Mouse (Mus musculus) cerebellum, adult 11-12 months (tissue): ENCODE measurements around the gene Scd2.
"Not testable (repeated sequence)": the region's sequence is repeated elsewhere in the genome, so short reads cannot be mapped to it uniquely, and the experiment has no call there.

Experiments
- DNase-seq: peaks from one replicate; pipeline ENCODE4 v3.0.0; 2022

Scd2 gene

DNA sequence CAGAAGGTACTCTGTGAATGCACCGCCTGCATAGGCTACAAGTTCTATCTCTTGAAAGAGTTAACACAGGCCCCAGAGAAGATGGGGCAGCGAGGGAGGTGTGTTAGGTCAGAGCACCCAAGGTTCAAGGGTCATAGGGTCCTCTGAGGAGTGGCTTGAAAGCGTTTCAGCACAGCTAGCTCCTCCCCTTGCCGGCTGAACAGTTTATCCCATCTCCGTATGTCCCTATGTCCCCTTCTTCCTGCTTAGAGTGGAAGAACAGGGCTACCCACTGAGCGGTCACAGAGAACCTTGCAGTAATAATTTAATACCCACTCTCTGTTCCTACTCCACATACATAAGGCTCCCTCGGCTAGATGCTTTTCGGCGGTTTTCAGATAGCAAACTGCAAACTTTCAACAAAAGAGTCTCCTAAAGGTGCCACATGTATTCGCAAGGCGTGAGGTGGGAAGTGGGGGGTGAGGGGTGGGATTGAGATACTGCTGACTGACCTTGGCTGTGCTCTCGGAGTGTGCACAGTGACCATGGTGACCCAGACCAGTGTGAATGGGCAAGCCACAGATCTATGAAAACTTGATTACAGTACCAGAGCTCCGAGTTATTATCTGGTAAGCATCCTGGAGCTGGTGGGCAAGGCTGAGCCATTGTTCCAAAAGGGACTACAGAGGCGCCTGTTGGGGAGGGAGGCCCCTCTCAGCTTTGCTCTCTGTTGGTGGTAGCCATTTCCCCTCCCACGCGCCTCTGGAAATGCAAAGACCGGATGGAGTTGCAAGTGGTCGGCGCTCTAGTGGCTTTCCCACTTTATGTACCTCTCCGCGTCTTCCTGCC, at the start of gene Scd2:
Scd2 (plus strand) TSS at position 734 of the 828 bp plus-strand sequence.
- DNase-seq: no peak

DNA sequence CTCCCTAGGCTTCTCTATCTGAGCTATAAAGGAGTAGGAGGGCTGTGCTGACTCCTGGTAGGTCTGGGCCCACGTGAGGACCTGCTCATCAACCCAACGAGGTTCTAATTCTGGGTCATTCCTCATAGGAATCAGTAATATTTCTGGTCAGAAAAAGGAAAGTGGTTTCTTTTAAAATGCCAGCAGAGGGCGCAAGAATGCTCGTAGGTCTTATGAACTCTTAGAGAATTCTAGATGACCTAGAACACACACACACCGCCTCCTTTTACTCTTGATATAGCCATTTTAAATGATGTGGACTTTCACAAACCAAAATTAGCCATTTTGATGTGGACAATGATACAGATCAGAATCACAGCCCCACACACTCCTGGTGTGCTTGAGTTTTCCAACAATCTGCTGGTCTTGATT, 47.7 kb upstream of the Scd2 start:
- DNase-seq: no peak

- DNase-seq: peak; percentile 40
Measured at GRCm38 (mm10) chr19:44246341-44246911, 47.0 kb upstream of the Scd2 start.

DNA sequence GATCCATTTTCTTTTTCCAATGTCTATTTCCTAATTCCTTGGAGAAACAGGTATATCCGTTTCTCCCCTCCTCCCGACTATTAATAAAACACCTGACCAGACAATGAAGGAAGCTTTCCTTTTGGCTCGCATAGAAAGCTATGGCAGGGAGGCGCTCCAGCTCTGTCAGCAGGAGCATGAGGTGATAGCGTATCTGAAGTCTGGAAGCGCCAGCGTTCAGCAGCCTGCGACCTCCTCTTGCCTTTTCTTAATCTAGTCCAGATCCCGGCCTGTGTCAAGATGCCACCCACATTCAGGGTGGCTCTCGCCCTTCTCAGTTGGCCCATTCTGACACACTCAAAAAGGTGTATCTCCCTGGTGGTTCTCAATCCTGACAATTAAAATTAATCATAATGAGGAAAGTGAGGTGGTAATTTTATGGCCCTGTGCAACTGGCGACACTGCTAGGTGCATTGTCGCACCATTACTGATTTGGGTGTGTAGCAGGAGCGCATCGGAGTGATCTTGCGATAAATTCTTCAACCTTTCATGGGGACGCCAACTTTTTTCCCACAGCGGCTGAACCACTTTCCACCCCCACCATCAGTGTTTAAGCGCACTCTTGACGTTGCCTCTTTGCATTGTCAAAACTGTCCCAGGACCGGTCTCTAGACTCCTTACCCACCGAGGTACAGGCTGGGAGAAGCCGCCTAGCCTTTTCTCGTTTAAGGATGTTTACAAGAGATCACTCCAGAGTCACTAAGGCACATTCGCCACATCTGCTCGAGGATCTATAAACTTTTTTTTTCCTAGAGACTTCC, 46.0 kb upstream of the Scd2 start:
- DNase-seq: peak; percentile 52

DNA sequence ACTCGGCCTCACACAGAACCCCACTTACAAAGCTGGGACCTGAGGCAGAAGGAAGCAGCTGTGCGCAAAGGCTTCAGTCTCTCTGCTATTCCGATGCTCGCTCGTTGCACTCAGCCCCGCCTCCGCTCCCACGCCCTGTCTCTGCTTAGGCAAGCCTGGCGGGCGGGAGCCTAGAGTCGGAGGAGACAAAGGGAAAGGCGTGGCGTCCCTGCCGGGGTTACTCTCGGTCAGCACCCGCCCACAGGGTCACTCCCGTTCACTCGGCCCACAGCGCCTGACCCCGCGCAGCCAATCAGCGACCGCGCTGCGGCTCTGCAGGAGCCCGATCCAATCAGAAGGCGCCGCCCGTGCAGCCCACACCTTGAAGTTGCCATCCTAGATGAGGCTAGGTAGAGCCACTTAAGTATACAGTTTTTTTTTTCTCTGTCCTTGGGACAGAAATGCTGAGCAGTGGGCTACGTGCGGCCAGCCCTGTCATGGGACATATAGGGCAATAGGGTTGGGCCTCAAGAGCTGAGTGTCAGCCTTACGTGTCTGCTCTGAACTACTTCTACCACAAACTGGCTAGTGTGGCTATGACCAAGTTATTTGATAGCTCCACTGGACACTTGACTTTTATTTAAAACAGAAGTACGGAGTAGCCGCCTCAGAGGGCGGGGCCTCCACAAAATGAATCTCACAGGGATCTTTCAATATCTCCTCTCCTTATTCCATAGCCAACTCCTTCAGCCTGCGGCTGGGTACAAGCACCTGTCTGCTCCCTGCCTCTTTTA, 45.2 kb upstream of the Scd2 start:
- peak; percentile 96 for DNase-seq

DNA sequence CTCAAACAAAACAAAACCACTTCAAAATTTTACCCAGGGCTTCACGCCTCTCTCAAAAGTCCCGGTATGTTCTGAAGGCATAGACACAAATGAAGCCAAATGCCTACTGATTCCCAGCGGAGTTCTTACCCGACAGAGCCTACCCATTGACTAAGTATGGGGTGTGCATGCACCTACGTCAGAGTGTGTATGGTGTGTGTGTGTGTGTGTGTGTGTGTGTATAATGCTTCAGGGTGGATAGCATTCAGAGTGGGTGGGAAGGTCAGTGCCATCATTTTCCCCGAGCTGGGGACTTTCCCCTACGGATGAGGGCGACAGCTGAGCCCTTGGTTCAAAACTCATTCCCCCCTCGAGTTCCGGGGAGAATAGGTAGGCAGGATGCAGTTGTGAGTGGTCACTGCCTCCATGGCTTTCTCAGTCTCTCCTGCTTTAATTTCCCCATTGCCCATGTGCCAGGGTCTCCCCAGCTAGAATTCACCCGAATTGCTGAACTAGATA, 44.6 kb upstream of the Scd2 start:
- DNase-seq: no peak

- not testable (repeated sequence) for DNase-seq
Measured at GRCm38 (mm10) chr19:44251138-44251537, 42.3 kb upstream of the Scd2 start.

- DNase-seq: no peak
Measured at GRCm38 (mm10) chr19:44251936-44252558, 41.4 kb upstream of the Scd2 start.

DNA sequence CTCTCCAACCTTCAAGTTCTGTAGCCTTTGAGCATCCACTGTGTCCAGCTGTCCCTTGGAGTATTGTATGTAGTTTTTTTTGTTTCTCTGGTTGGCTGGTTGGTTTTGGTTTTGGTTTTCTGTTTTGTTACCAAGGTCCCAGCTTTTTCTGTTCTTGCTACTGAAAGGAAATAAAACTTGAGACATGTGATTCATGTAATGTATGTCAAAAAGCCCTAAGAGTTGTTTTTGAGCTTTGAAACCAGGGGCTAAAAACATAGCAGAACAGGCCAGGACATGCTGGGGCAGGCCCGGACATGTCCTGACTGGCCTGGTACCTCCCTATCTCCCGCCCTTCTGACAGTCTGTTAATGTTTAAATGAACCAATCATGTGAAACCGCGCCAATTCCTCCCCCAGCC, 39.4 kb upstream of the Scd2 start:
- not testable (repeated sequence) for DNase-seq

- no peak for DNase-seq
Measured at GRCm38 (mm10) chr19:44257377-44257966, 36.0 kb upstream of the Scd2 start.

DNA sequence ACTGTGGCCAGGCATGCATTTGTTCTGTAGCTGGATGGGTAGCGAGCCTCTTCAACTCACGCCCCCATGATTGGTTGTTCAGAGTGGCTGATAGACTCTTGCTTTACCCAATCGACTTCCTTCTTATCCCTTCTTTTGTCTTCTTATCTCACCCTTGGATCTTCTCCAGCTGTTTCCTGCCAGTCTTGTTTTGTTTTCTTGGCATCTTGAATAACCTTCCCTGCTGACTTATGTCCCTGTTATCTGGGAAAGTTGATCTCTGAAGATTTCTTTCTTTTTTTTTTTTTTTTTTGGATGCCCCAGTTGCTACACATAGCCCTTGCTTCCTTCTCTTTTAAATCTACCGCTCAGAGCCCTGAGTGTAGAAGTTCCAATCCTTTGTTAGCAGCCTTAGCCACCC, 34.0 kb upstream of the Scd2 start:
- DNase-seq: no peak

DNA sequence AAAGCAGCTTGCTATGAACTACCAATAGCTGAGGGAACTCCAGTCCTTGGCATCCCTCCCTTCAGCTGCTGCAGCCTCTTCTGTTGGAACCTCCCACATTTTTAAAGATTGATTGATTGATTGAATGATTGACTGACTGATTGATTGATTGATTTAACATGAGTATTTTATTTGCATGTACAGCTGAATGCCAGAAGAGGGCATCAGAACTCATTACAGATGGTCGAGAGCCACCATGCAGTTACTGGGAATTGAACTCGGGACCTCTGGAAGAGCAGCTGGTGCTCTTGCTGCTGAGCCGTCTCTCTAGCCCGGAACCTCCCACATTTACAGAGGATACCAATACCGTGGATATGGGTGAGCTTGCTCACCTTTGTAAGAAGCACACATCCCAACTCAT, 33.0 kb upstream of the Scd2 start:
- DNase-seq: no peak

DNA sequence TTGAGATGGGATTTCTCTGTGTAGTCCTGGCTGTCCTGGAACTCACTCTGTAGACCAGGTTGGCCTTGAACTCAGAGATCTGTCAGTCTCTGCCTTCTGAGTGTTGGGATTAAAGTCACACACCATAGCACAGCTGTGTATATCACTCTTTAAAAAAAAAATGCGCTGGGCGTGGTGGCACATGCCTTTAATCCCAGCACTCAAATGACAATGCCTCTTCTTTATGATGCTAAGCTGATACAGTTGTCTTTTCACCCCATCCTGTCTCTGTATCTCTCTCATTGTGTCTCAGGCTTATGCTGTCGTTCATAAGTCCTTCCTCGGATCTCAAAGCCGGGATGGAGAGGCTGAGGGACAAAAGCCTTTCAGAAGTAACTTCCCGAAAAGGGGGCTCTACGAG, 31.7 kb upstream of the Scd2 start:
- DNase-seq: no peak

- no peak for DNase-seq
Measured at GRCm38 (mm10) chr19:44263581-44263980, 29.9 kb upstream of the Scd2 start.

- DNase-seq: no peak
Measured at GRCm38 (mm10) chr19:44264226-44264625, 29.2 kb upstream of the Scd2 start.

- no peak for DNase-seq
Measured at GRCm38 (mm10) chr19:44265300-44265699, 28.2 kb upstream of the Scd2 start.

DNA sequence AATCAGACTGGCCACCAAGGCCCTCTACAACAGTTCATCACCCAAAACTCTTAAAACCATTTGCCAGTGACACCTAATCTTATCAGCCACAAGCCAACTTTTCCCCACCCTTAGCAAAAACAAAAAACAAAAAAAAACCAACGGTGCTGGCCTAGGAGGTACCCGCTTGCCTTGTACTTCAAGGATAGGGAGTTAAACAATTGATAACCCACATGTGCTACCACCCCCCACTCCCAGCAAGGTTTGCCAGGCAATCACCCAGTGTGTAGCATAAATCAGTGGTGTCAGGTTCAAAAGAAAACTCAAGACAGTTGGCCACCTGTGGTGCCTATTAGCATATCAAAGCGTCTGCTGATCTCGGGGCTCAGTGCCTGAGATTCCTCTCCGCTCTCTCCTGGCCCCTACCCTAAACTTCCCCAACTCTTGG, 27.6 kb upstream of the Scd2 start:
- peak; percentile 51 for DNase-seq

- DNase-seq: no peak
Measured at GRCm38 (mm10) chr19:44266458-44266823, 27.0 kb upstream of the Scd2 start.

DNA sequence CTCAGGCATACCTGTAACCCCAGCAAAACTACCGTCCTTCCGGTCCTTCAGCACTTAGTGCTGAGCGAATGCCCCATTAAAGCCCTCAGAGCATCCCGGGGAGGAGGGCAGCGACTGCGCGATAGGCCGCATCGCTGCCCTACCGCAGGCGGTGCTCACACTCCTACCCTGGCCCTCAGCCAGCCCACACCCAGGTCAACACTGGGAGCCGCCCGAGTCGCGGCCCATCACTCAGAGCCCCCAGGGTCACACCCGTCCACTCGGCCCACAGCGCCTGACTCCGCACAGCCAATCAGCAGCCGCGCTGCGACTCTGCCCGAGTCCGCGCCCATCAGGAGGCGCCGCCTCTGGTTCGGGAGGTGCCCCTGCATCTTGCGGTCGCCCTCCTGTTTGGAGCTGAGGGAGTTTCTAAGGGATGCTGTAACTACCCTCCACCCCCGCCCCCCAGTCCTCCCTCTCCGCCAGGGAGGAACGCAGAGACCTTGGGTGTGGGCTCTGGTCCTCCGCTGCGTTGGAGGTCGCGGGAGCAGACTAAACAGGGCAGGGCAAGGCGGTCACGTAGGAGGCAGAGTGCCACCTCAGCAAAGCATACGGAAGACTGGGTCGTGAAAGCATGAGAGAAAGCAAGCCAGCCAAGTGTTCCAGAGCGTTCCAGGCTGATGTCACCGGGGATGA, 26.5 kb upstream of the Scd2 start:
- peak; percentile 94 for DNase-seq

DNA sequence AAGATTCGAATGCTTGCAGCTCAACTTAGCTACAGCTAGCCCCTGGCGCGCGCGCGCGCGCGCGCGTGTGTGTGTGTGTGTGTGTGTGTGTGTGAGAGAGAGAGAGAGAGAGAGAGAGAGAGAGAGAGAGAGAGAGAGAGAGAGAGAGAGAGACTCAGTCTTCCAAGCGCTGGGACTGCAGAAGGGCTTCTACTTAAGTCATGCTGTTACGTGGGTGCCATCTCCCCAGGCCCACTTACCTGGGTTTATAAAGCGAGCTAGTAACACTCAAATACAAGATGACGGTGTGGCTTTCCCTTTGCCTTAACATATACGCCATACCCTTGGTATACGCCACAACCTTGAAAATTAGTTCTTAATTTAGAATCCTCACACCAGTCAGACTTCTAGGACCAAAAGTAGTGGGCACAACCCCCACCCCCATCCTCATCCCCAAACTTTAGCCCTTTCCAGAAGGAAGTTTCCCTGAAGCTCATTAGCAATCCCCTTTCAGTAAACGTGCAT, 25.9 kb upstream of the Scd2 start:
- DNase-seq: peak; percentile 33

DNA sequence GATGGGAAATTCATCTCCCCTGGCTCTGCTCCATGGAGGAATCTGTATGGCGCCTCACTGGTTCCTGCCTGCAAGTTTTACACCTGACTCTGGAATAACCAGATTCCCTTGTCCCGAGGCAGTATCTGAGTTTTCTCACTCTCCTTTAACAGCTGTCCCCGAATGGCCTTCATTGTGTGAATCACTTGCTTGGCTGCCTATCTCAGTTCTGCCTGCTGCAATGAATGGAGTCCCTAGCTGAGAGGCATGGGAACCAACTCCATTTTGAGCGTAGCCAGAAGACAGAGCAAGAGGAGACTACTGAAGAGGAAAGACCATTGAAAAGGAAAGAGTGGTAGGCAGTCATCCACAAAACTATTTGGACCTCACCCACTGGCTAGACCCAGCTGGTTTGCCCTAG, 19.8 kb upstream of the Scd2 start:
- no peak for DNase-seq
